Comparison of ENCODE assay signal across 22 mouse cellular contexts in genomic region chr7:112127085-112127637, GRCm38 (mm10). TPM values are rescaled to one million over a fixed set of nuclear protein-coding genes. Genes with fewer than 3 reads are reported as not detected.
DNase-seq lines count a peak whose midpoint lies in the region; ATAC-seq and TF ChIP-seq lines count a peak whose summit lies in the region.
"Had no signal": no experiment of that assay in that cellular context is flagged by ENCODE, and none has a peak within 500 bp of the region (broad histone marks: within the 10 kb centered on the region; RNA-seq: fewer than 3 reads in every experiment).

No protein-coding gene starts in this region.

- H3K4me1 ChIP-seq in heart, embryonic 10.5 days, result peaks cover 77% of the 10 kb centered on the region
- H3K4me1 ChIP-seq in heart, embryonic 16.5 days (ENCODE audit: control insufficient read depth, insufficient read depth, low read length), result peaks cover 28% of the 10 kb centered on the region
- no peaks in the 10 kb centered on the region; the same call in 1 of the 2 replicates for H3K4me1 ChIP-seq in liver, postnatal 0 days (ENCODE audit: insufficient read depth)

- H3K36me3 ChIP-seq in heart, embryonic 10.5 days, result 0 out of 2 replicates have a peak, but pooled peaks cover 1% of the 10 kb centered on the region
- no peaks in the 10 kb centered on the region for H3K36me3 ChIP-seq in heart, embryonic 16.5 days (ENCODE audit: control insufficient read depth, insufficient read depth)
- H3K36me3 ChIP-seq in liver, postnatal 0 days (replicated peaks; ENCODE audit: insufficient read depth, low read length), result no peaks in the 10 kb centered on the region
- H3K36me3 ChIP-seq: forebrain, embryonic 10.5 days; limb, embryonic 12.5 days; midbrain, embryonic 10.5 days had no signal

- DNase-seq in adrenal gland, adult 2 months, result peak; percentile 74
- no peak for DNase-seq in adrenal gland, adult 18-20 months (ENCODE audit: low spot score in 2 of 2)
- no peak for DNase-seq in heart, embryonic 10.5 days (ENCODE audit: low spot score)
- no peak for DNase-seq in heart, postnatal 10 days
- DNase-seq in heart, postnatal 4 days, result no peak
- DNase-seq in Muller cell, postnatal 12 days (ENCODE audit: inconsistent ontology term), result peak; percentile 4
- no peak for DNase-seq in liver, postnatal 0 days
- DNase-seq: heart, postnatal 14 days; kidney, adult 18-20 months; kidney, postnatal 10 days; lung, adult 18-20 months; lung, postnatal 10 days; thymus, adult 2 months had no signal

- no peak for TF ChIP-seq EP300 in liver, postnatal 0 days (IDR thresholded peaks at IDR 0.05; ENCODE audit: low read depth)

- H3K4me2 ChIP-seq in heart, embryonic 16.5 days (ENCODE audit: low read depth, low read length), result no peak overlapping the region
- no peak overlapping the region for H3K4me2 ChIP-seq in liver, postnatal 0 days (ENCODE audit: low read depth, low read length)
- H3K4me2 ChIP-seq: hindbrain, embryonic 14.5 days; limb, embryonic 12.5 days; liver, embryonic 11.5 days had no signal

- no peak for ATAC-seq in heart, embryonic 16.5 days (replicated peaks; ENCODE audit: extremely low read depth, insufficient read depth, low FRiP score)
- no peak for ATAC-seq in liver, postnatal 0 days
- ATAC-seq: forebrain, embryonic 16.5 days; inflammation-experienced regulatory T-cells, adult 6 months; midbrain, embryonic 16.5 days had no signal

- H3K9ac ChIP-seq in heart, embryonic 16.5 days (ENCODE audit: low read length), result no peak overlapping the region
- H3K9ac ChIP-seq in liver, postnatal 0 days (replicated peaks), result no peak overlapping the region
- H3K9ac ChIP-seq: hindbrain, embryonic 14.5 days; limb, embryonic 12.5 days had no signal

- H3K27ac ChIP-seq in heart, embryonic 10.5 days, result peak overlapping the region; percentile 78
- H3K27ac ChIP-seq in heart, embryonic 16.5 days (ENCODE audit: low read length), result peak overlapping the region; percentile 50
- H3K27ac ChIP-seq in liver, postnatal 0 days (ENCODE audit: low read depth), result no peak overlapping the region
- H3K27ac ChIP-seq: hindbrain, embryonic 14.5 days; midbrain, embryonic 10.5 days had no signal

- intact Hi-C loops in heart, postnatal 10 days (cut with DNase I), result no loop called here

- 50% methylated on average over 5 of the region's 5 CpGs for WGBS in heart, embryonic 10.5 days
- WGBS in heart, embryonic 16.5 days, result 40% methylated on average over 5 of the region's 5 CpGs
- WGBS in liver, postnatal 0 days (ENCODE audit: insufficient replicate concordance), result 58% methylated on average over 5 of the region's 5 CpGs

- no peaks in the 10 kb centered on the region for H3K27me3 ChIP-seq in heart, embryonic 10.5 days (ENCODE audit: insufficient read depth, poor library complexity, severe bottlenecking)
- H3K27me3 ChIP-seq in heart, embryonic 16.5 days (ENCODE audit: control insufficient read depth, insufficient read depth, low read length), result no peaks in the 10 kb centered on the region
- no peaks in the 10 kb centered on the region for H3K27me3 ChIP-seq in liver, postnatal 0 days (ENCODE audit: insufficient read depth, low read length)
- H3K27me3 ChIP-seq: limb, embryonic 12.5 days had no signal

- TF ChIP-seq CTCF in liver, postnatal 0 days (IDR thresholded peaks at IDR 0.05; ENCODE audit: low read depth), result no peak

- no peak overlapping the region for H3K4me3 ChIP-seq in heart, embryonic 10.5 days
- H3K4me3 ChIP-seq in heart, embryonic 16.5 days (ENCODE audit: low read length), result no peak overlapping the region
- no peak overlapping the region for H3K4me3 ChIP-seq in liver, postnatal 0 days (ENCODE audit: low read depth, low read length)
- H3K4me3 ChIP-seq: forebrain, embryonic 10.5 days; limb, embryonic 12.5 days; midbrain, embryonic 10.5 days had no signal

- H3K9me3 ChIP-seq in heart, embryonic 10.5 days, result no peaks in the 10 kb centered on the region
- no peaks in the 10 kb centered on the region for H3K9me3 ChIP-seq in heart, embryonic 16.5 days (replicated peaks; ENCODE audit: control insufficient read depth, low read length)
- H3K9me3 ChIP-seq in liver, postnatal 0 days (ENCODE audit: low read length), result no peaks in the 10 kb centered on the region
- H3K9me3 ChIP-seq: forebrain, embryonic 10.5 days; limb, embryonic 12.5 days; midbrain, embryonic 10.5 days had no signal

RNA-seq across cellular contexts. Expression of gene Dkk3, which starts 31.7 kb away (rescaled TPM):
- 10 to 100 TPM; 18.9 to 21.6 TPM for total RNA-seq in adrenal gland, adult 2 months (2021)
- 13.1 and 14.2 TPM in 2 replicates for polyA plus RNA-seq in adrenal gland, adult 2 months (2012; rRNA removed)
- total RNA-seq in adrenal gland, adult 18-20 months (2021), result 10 to 100 TPM; 19.0 to 20.1 TPM
- polyA plus RNA-seq in heart, embryonic 10.5 days (2016; fragmentation: Nextera tagmentation; extraction: Ambion mirVana), result 59.8 and 101 TPM in 2 replicates
- total RNA-seq in heart, postnatal 10 days (2021), result 10 to 100 TPM; 44.1 to 77.0 TPM
- 73.8 and 91.0 TPM in 2 replicates for polyA plus RNA-seq in heart, embryonic 16.5 days (2015; fragmentation: Nextera tagmentation; extraction: Ambion mirVana)
- 10 to 100 TPM; 82.6 to 87.6 TPM for total RNA-seq in heart, postnatal 4 days (2021)
- polyA plus RNA-seq in liver, postnatal 0 days (2015; fragmentation: Nextera tagmentation; extraction: Ambion mirVana), result 1.2 and 1.7 TPM in 2 replicates

Comparison
In these comparisons a context has a peak if more than half of its experiments do, and no peak if none do; other contexts are left out.
1. DNase-seq: peak in adrenal gland, adult 2 months (single experiment) and Muller cell, postnatal 12 days (single experiment); none in adrenal gland, adult 18-20 months (0 of 2), heart, embryonic 10.5 days (single experiment), heart, postnatal 10 days (0 of 2), heart, postnatal 4 days (single experiment) and liver, postnatal 0 days (single experiment).